Mouse (Mus musculus): ENCODE measurements around the gene Stx2.

- TF ChIP-seq TAL1 (conservative IDR thresholded peaks at IDR 0.05; ENCODE audit: low read depth, low read length) (no peak), CTCF (IDR thresholded peaks at IDR 0.05; ENCODE audit: low read depth, low read length) (no peak), GATA1 (IDR thresholded peaks at IDR 0.05; ENCODE audit: borderline replicate concordance, low read length) (no peak), GATA2 (IDR thresholded peaks at IDR 0.05; ENCODE audit: borderline replicate concordance, low read depth, low read length) (no peak), POLR2AphosphoS5 (IDR thresholded peaks at IDR 0.05; ENCODE audit: insufficient replicate concordance, low read depth, low read length) (no peak)
Measured at GRCm38 (mm10) chr5:129029131-129029723, 20.9 kb upstream of the Stx2 start.
